Mouse (Mus musculus) kidney, adult 8-10 months (tissue): ENCODE measurements around the gene Slamf7.
"Not testable (repeated sequence)": the region's sequence is repeated elsewhere in the genome, so short reads cannot be mapped to it uniquely, and the experiment has no call there.

ENCODE experiments used
- DNase-seq, 2 experiments: peaks; one replicate each; pipeline ENCODE4 v3.0.0; 2022

Slamf7 gene

DNA sequence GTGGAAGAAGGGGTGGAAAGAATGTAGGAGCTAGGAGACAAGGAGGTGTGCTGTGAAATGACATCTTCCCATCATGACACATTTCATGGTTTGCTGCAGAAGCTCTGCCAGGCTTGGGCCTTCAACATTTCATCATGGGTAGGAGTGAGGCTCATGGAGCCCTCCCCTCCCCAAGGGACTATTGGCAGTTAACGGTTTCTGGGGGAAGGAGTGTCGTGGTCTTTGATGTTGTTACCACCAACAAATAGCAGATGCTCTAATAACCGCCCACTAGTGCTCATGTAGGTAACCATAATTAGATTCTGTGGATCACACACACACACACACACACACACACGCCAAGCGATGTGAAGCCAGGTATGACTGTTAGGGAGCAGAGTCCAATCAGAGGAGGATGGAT, at the start of gene Slamf7:
Gene Slamf7 (minus strand): TSS at position 302 of the 400 bp plus-strand sequence.
- no peak for DNase-seq

GRCm38 (mm10) chr1:171698983-171699382, 46.1 kb upstream of the Slamf7 start:
- no peak for DNase-seq

- no peak for DNase-seq
Measured at GRCm38 (mm10) chr1:171693918-171694317, 41.1 kb upstream of the Slamf7 start.

DNA sequence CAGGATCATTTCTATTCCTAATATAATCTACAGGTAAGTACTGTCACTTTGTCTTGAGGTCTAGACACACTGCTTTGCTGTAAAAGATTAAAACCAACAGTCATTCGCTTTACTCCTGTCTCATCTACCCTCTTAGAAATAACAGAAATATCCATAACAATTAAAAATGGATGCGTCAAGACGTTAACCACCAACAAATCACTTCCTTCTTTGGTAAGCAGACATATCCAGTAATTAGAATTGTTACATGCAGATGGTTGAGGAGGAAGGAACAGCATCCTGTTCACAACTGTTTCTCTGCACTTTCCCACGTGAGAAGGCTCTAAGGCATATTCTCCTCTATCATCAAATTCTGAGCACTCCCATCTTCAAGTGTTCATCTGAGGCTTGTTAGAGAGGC, 34.5 kb upstream of the Slamf7 start:
- no peak for DNase-seq

DNA sequence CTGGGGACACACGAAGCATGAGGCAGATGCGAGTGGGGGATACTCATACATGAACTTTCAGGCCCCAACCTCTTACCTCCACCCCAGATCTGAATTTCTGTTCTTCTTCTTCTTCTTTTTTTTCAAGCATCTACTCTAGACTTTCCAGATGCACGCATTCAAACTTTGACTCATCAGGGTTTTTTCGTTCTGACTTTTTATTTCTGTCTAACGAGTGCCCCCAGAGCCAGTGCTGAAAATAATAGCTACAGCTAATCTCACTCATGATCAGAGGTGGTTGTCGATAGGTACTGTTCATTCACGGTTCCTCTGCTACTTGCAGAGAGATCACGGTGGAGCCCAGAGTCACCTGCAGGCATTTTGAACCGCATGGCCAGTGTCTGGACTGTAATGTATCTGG, 32.1 kb upstream of the Slamf7 start:
- no peak for DNase-seq

GRCm38 (mm10) chr1:171681531-171682299, 28.9 kb upstream of the Slamf7 start, which contains the start of gene Cd48:
Gene Cd48, plus strand, starts transcription at chr1:171682009.
- DNase-seq = no peak

DNA sequence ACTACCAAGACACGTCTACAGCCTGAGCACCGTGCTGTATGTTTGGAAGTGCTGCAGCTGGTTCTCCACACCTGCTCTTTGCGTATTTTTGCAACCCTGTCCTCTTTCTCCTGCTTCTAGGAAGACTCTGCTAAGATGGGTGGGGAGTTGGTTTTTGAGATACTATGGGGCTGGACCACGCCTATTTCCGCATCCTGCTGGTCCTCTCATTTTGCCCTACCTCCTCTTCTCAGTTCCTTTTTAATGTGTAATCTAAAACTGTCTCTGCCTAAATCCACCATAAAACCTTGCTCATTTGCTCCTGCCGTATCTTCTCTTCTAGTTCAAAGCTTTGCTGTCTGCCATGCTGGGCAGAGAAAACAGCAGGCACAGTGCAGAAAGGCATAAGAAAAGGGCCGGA, 28.2 kb upstream of the Slamf7 start:
- DNase-seq = no peak

- DNase-seq = no peak
Measured at GRCm38 (mm10) chr1:171677721-171678120, 24.9 kb upstream of the Slamf7 start.

DNA sequence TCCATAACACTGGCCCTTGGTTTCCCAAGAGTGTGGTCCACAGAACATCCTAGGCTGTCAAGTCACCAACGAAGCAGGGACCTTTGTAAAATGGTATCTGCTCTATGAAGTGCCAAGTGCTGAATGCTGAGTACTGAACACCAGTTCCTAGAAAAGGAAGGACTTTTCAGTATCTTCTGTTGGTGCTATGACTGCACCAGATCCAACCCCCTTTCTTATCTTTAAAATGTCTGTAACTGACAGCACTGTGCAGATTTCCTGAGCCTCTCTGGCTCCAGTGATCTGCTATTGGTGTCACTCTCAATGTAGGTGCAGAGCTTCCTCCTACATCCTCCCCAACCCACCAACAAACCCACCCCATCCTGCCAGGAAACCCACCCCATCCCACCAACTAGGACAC, 21.6 kb upstream of the Slamf7 start:
- no peak for DNase-seq

- DNase-seq = no peak
Measured at GRCm38 (mm10) chr1:171672854-171673475, 20.1 kb upstream of the Slamf7 start.

DNA sequence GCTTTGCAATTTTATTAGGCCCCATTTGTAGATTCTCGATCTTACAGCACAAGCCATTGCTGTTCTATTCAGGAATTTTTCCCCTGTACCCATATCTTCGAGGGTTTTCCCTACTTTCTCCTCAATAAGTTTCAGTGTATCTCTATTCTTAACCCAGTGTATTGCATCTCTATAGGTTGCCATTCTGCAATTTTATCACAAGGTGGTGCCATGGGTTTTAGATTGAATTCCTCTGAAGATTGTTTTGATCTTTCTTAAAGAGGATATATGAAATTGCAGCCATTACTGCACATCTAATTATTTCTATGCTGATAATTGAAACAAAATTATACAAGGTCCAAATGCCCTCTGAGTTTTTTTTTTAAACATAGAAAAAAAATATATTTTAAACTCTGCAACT, 19.6 kb upstream of the Slamf7 start:
- not testable (repeated sequence) for DNase-seq

DNA sequence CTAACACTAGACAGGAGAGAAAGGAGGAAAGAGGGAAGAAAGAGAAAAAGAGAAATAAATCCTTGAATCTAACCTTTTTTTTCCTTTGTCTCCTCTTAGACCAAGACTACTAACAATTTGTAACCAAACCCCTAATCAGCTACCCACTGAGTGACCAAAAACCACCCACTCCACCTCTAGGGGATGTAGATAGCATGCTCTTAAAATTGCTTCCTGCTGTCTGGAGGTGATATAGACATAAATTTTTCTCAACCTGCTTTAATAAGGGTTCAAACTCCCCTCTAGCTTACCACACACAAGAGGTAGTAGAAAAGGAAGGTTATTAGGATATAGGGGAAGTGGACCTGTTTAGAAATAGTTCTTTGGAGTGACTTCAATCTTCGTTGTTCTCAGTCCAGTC, 14.3 kb upstream of the Slamf7 start:
- no peak for DNase-seq

- DNase-seq = no peak
Measured at GRCm38 (mm10) chr1:171666350-171666749, 13.5 kb upstream of the Slamf7 start.

- DNase-seq = no peak
Measured at GRCm38 (mm10) chr1:171663757-171664156, 10.9 kb upstream of the Slamf7 start.

- no peak for DNase-seq
Measured at GRCm38 (mm10) chr1:171661482-171661881, 8.6 kb upstream of the Slamf7 start.

DNA sequence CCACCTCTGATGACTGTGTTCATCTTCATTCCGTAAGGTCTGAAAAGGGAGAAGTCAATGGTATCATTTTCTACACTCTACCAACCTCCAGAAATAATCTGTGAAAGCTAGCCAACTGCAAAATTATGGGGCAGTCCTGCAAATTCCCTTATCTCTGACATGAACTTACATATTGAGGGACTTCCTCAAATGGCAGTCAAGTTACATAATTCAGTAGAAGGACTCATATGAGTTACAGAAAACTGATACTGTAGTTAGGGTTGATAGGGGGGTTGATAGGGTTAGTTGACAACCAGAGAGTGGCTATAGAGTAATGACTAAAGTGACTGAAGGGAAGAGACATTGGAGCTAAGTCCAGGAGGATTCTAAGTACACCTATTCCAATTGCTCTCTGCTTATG, 7.6 kb upstream of the Slamf7 start:
- no peak for DNase-seq

DNA sequence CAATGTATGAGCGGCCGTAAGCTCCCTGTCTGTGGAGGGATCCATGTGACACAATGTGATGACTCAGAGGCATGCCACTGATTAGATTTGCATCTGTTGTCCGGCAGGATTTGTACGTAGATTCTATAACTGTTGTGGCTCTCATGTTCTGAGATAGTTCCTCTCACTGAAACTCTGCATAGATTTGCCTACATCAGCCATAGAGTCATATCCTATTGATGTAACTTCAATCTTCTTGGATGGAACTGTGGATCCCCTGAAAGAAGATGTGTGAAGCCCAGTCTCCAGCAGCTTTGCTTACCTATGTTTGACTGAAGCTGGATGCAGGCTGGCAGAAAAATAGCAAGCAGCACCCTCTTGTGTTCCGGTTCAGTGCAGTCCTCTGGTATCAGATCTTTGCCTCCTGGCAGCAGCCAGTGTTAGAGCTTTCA, 5.7 kb upstream of the Slamf7 start:
- no peak for DNase-seq

GRCm38 (mm10) chr1:171648840-171649239, 4.0 kb downstream of the Slamf7 start:
- no peak for DNase-seq

DNA sequence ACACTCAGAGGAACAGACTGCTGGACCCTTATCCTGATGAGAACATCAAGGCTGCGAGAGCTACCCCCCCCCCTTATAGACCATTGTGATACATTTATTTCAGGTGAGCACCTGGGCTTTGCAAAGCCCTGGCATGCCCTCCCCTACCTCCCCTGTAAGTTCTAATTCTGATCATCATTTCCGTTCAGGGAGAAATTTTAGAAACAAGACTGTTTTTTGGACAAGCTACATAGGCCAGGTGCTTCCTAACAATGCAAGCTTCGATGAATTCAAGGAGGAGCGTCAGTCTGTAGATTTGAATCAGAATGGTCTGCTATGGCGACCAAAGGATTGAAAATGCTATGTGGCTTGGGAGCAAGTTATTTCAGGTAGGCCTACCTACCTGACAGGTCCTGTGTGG, 5.1 kb downstream of the Slamf7 start:
- no peak for DNase-seq

DNA sequence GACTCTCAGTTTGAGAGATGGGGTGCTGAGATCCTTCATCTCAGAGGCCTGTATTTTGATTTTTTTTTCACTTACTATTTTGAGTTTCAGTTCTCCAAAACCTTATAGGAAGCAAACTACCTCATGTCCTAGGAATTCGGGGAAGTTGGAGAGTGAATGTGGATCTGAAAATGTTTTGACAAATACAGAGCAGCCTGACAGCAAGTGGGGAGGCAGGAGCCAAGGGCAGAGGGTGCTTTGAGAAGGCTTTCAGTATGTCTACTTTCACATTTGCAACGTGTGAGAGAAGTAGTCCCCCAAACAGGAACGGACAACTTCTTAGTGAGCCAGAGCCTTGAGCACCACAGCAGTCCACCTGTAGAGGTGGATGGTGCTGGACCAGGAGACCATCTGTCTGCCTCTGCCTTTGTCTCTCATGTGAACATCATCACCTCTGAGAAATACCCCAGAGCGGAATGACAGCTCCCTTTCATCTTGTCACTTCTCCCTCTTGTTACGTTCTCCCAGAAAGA, 6.3 kb downstream of the Slamf7 start:
- no peak for DNase-seq

DNA sequence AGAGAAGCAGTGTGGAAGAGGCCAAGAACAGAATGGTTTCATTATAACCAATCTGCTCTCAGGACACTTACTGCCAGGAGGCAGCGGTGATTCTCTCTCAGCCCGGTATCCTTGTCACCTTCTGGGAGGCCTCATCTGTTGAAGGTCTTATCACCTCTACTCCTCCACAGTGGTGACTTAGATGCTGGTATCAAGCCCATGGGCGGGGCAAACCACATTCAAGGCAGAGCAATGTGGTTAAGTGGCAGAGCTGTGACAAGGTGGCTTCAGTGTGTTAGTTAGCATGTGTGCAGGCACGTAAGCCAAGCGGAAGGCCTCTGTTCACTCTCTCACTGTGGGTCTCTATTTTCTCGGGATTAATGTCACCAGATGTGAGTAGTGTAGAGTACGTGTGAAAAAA, 9.2 kb downstream of the Slamf7 start:
- DNase-seq = no peak

DNA sequence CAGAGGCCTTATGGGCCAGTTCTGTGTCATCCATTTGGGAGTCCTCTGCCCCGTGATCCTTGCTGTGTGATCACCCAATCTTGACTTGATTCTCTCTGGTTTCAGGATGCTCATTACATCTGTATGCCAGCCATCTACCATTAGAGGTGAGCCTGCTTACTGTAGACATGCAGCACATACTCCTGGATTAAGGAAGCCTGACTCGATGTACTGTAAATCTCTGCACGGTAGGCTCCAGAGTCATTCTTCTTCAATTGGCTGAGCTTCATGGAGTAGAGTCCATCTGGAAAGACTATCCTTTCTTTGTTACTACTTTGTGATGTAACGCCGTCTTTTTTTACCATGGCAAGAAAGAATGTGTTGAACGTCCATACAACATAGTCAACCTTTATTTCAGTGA, 12.0 kb downstream of the Slamf7 start:
- DNase-seq = no peak

DNA sequence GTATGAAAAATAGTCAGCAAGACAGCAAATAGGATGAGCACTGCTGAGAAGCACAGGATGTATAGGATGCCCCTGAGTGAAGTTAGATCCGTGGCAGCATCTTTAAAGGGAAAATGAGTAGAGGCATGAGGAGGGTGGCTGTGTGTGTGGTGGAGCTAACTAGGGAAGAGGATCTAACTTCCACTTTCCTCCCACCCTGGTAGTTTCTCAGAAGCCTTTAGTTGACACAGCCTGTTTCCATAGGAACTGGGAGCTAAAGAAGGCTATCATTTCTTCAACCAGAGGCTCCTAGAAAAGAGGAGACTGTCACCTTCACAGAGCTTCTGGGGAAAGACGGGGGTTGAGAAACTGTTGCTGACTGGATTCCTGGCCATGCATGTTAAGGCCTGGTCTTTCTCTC, 14.1 kb downstream of the Slamf7 start:
- DNase-seq = no peak

GRCm38 (mm10) chr1:171637101-171637500, 15.7 kb downstream of the Slamf7 start:
- DNase-seq = no peak
